Mouse (Mus musculus): Measurements from ENCODE around the gene Cdk16. TPM values are rescaled to one million over a fixed set of nuclear protein-coding genes. Genes with fewer than 3 reads are reported as not detected.
"Not testable (repeated sequence)": the region's sequence is repeated elsewhere in the genome, so short reads cannot be mapped to it uniquely, and the experiment has no call there.

Gene Cdk16
- total RNA-seq, 2 experiments from 2014 or later: 195 to 200 TPM

- Histone ChIP-seq H3K4me3 (no peak overlapping the region), H3K27ac (no peak overlapping the region)
- TF ChIP-seq CTCF (conservative IDR thresholded peaks at IDR 0.05): no peak
- no peak for DNase-seq (ENCODE audit: low spot score in 2 of 2)
Measured at GRCm38 (mm10) chrX:20692616-20693015, 4.9 kb downstream of the Cdk16 start.

DNA sequence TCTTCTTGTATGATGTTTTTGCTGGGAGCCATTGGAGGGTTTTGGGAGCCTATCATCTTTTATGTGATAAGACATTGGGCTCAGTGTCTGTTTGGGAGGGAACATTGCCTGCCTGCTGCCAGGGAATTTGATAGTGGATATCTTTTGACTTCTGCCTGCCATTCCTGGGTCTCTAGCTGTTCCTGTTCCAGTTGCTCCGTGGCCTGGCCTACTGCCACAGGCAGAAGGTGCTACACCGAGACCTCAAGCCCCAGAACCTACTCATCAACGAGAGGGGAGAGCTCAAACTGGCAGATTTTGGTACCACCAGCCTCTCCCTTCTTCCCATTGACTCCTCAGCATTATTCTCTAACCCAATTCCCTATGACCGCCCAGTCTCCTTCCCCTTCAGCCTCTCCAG is 8.1 kb downstream of the Cdk16 start:
- Histone ChIP-seq H3K27ac (no peak overlapping the region), H3K4me3 (no peak overlapping the region)
- no peak for TF ChIP-seq CTCF (conservative IDR thresholded peaks at IDR 0.05)
- no peak for DNase-seq (ENCODE audit: low spot score in 2 of 2)

GRCm38 (mm10) chrX:20703741-20704290 is 16.1 kb downstream of the Cdk16 start, which contains the start of gene Usp11:
Gene Usp11 (plus strand): TSS chrX:20703906.
- H3K27ac ChIP-seq: peak within 1 kb of the TSS; percentile 91
- H3K4me3 ChIP-seq: peak within 1 kb of the TSS; percentile 69
- TF ChIP-seq CTCF (conservative IDR thresholded peaks at IDR 0.05): no peak
- peak; percentile 39 to 46 for DNase-seq (ENCODE audit: low spot score in 2 of 2)

DNA sequence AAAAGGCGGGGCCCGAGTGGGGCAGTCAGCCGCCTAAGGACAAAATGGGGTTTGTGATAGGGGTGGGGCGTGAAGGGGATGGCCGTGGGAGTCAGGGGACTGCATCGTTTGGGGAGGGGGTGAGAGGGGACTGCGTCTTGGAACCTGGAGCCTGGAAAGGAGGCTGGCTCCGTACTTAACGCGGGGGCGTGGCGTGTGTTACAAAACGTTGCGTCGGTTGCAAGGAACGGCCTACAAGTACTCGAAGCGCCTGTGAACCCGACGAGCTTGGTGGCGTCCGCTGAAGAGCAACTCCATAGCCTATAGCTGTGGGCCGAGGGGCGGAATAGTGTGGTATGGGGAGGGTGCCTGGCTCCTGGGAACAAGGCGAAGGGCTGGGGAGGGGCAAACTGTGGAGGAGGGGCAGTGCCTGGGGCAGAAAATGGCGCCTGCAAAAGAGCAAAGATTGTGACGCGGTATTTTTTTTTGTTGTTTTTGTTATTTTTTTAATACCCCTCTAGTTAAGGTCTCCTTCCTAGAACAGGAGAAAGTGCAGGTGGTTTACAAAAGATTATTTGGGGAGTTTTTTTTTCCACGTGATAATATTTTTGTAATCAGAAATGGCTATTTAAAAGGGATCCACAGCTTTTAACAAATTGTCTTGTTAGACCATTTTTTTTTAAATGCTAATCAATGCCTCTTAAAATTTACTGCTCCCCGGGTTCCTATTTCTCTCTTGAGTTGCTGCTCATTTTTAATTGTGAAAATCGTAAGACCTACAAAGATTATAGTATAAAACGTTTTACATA is 16.7 kb downstream of the Cdk16 start:
- H3K27ac ChIP-seq: peak overlapping the region; percentile 91
- DNase-seq (ENCODE audit: low spot score in 2 of 2): peak; percentile 72 to 80
- TF ChIP-seq CTCF (conservative IDR thresholded peaks at IDR 0.05): no peak
- H3K4me3 ChIP-seq: peak overlapping the region; percentile 69

DNA sequence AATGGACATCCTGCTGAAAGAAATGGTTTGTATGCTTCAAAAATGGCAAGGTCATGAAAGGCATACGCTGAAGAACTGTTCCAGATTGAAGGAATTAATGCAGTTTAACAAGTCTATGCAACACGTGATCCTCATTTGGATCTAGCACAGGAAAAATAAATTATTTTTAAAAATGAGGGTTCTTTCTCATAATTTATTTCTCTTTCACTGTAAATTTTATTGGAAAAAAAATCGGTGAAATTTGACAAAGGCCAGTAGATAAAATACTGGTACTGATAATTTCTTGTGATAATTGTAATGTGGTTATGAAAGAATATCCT is 17.3 kb downstream of the Cdk16 start:
- Histone ChIP-seq H3K27ac (peak overlapping the region; percentile 91), H3K4me3 (peak overlapping the region; percentile 69)
- no peak for TF ChIP-seq CTCF (conservative IDR thresholded peaks at IDR 0.05)
- DNase-seq (ENCODE audit: low spot score in 2 of 2): no peak

DNA sequence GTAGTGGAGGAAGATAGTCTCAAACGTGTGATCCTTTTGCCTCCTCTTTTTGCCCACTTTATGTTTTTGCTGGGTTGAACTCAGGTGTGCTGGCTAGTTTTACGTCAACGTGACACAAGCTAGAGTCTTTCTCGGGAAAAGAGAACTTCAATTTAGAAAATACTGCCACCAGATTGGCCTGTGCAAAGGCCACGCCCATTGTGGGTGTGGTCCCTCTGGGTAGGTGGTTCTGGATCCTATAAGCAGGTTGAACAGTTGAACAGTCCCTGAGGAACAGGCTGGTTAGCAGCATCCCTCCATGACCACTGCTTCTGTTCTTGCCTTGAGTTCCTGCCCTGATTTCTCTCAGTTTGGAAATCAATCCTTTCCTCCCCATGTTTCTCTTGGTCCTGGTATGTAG is 40.9 kb downstream of the Cdk16 start:
- no peak for DNase-seq (ENCODE audit: low spot score in 2 of 2)
- no peak overlapping the region for H3K27ac ChIP-seq
- TF ChIP-seq CTCF (conservative IDR thresholded peaks at IDR 0.05): no peak
- no peak overlapping the region for H3K4me3 ChIP-seq

DNA sequence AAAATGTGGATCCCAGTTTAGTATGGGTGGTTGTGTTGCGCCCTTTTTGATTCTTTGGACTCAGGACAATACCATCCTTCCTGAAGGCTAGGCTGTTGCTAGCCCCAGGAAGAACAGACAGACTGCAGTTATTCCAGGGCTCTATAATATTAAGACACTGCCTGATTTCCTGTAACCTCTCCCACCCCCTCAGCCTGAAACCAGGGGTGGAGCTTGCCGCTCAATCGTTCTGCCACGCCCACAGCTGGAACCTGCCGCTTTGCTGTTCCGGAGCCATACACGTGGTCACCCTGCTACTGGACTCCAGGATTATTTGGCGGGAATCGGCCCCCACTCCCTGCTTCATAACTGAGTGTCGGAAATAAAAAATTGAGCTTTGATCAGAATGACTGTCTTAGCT is 42.3 kb downstream of the Cdk16 start:
- not testable (repeated sequence) for H3K27ac ChIP-seq; DNase-seq (ENCODE audit: low spot score in 2 of 2); H3K4me3 ChIP-seq

- no peak for TF ChIP-seq CTCF (conservative IDR thresholded peaks at IDR 0.05)
- no peak overlapping the region for H3K27ac ChIP-seq
- peak; percentile 11 to 18 for DNase-seq (ENCODE audit: low spot score in 2 of 2)
- no peak overlapping the region for H3K4me3 ChIP-seq
Measured at GRCm38 (mm10) chrX:20736479-20736878, 48.7 kb downstream of the Cdk16 start.

DNA sequence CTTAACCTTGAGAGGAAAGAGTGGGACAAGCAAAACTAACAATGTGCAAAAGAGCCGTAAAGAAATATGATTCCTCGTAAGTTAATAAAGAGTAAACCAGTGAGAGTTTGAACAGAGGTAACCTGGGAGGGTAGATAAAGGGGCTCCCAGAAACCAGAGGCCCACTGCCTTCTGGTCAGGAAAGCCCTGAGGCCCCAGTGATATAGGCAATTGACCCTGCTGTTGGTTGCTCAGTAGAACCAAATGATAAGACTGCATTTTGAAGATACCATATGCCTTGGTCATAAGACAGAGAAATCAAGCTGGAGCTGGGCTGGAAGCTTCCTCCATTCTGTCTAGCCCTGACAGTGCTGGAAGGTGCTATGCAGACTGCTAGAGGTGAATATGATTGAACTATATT is 61.1 kb downstream of the Cdk16 start:
- DNase-seq (ENCODE audit: low spot score in 2 of 2): no peak
- H3K4me3 ChIP-seq: no peak overlapping the region
- no peak overlapping the region for H3K27ac ChIP-seq
- no peak for TF ChIP-seq CTCF (conservative IDR thresholded peaks at IDR 0.05)

Other genes with a start within 250 kb of the Cdk16 start
- under 1 TPM; 0.22 to 0.54 TPM for gene Rgn, start 138.2 kb upstream of the Cdk16 start, total RNA-seq (2021)
- gene Rbm10, start 70.5 kb upstream of the Cdk16 start, total RNA-seq (2021): 10 to 100 TPM; 51.2 to 52.5 TPM
- 100 to 1,000 TPM; 151 to 152 TPM for gene Ndufb11, start 70.3 kb upstream of the Cdk16 start, total RNA-seq (2021)
- 100 to 1,000 TPM; 345 to 375 TPM for gene Uba1, start 29.6 kb upstream of the Cdk16 start, total RNA-seq (2021)
- gene Usp11, start 16.0 kb downstream of the Cdk16 start, total RNA-seq (2021): 100 to 1,000 TPM; 114 to 122 TPM
- 100 to 1,000 TPM; 180 to 199 TPM for gene Araf, start 109.9 kb downstream of the Cdk16 start, total RNA-seq (2021)
- not detected for gene Timp1, start 182.2 kb downstream of the Cdk16 start, total RNA-seq (2021)
- gene Syn1, start 233.1 kb downstream of the Cdk16 start, total RNA-seq (2021): 100 to 1,000 TPM; 453 to 456 TPM
- 10 to 100 TPM; 12.6 to 20.6 TPM for gene Cfp, start 243.6 kb downstream of the Cdk16 start, total RNA-seq (2021)

Data from layer of hippocampus, adult 2 months (tissue).